9 mouse cellular contexts compared by ENCODE assay signal in the genomic region with DNA sequence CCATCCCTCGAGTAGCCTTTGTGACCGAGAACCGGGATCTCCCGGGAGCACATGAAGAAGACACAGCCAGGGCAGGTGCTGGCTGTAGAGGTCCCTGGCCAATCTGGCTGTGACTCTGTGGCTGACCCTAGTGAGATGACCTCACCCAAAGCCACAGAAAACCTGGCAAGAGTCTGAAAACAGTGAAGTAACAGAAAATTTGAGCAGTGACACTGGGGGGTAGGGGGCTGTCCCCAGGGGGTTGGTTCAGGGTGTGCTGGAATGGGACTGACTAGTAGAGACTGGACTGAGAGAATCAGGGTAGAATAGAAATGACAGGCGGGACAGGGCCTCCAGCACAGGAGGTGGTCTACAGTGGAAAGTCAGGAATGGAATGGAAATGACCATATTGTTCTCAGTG. TPM values are rescaled to one million over a fixed set of nuclear protein-coding genes. Genes with fewer than 3 reads are reported as not detected.
A peak's percentile ranks its signal among the peaks of the same experiment; 100 is the strongest.
DNase-seq lines count a peak whose midpoint lies in the region; ATAC-seq and TF ChIP-seq lines count a peak whose summit lies in the region.
"Had no signal": no experiment of that assay in that cellular context is flagged by ENCODE, and none has a peak within 500 bp of the region (broad histone marks: within the 10 kb centered on the region; RNA-seq: fewer than 3 reads in every experiment).

No protein-coding gene starts in this region.

- H3K9me3 ChIP-seq in embryonic facial prominence, embryonic 12.5 days = no peaks in the 10 kb centered on the region
- no peaks in the 10 kb centered on the region for H3K9me3 ChIP-seq in hindbrain, postnatal 0 days (ENCODE audit: low read length)
- no peaks in the 10 kb centered on the region for H3K9me3 ChIP-seq in neural tube, embryonic 12.5 days

- ATAC-seq in embryonic facial prominence, embryonic 12.5 days (ENCODE audit: insufficient number of reproducible peaks, insufficient read depth, low FRiP score, low TSS enrichment) = no peak
- ATAC-seq in hindbrain, postnatal 0 days = no peak
- no peak for ATAC-seq in neural tube, embryonic 12.5 days (ENCODE audit: low FRiP score, low read depth)
- ATAC-seq in erythroid progenitor cell, adult 5-6 weeks (replicated peaks; ENCODE audit: low FRiP score, poor library complexity, severe bottlenecking) = no peak

- peak overlapping the region; percentile 85 for H3K4me3 ChIP-seq in lung, adult 2 months (replicated peaks; ENCODE audit: extremely low read depth, low read depth, low read length)
- peak overlapping the region; percentile 76 for H3K4me3 ChIP-seq in embryonic facial prominence, embryonic 12.5 days
- peak overlapping the region; percentile 68 for H3K4me3 ChIP-seq in hindbrain, postnatal 0 days (ENCODE audit: low read length)
- H3K4me3 ChIP-seq in neural tube, embryonic 12.5 days = peak overlapping the region; percentile 80

- no peak for TF ChIP-seq POLR2A in lung, adult 2 months (IDR thresholded peaks at IDR 0.05; ENCODE audit: borderline replicate concordance, extremely low read depth, low read depth, low read length)

- H3K27ac ChIP-seq in embryonic facial prominence, embryonic 12.5 days = peak overlapping the region; percentile 93; the same call in 1 of the 2 replicates
- H3K27ac ChIP-seq in hindbrain, postnatal 0 days = peak overlapping the region; percentile 97; the same call in 1 of the 2 replicates
- H3K27ac ChIP-seq in neural tube, embryonic 12.5 days = no peak overlapping the region

- H3K27me3 ChIP-seq in embryonic facial prominence, embryonic 12.5 days = no peaks in the 10 kb centered on the region
- peaks cover 3% of the 10 kb centered on the region; the same call in 1 of the 2 replicates for H3K27me3 ChIP-seq in hindbrain, postnatal 0 days (ENCODE audit: insufficient read depth, low read length)
- peaks cover 12% of the 10 kb centered on the region for H3K27me3 ChIP-seq in neural tube, embryonic 12.5 days (replicated peaks)

- H3K4me1 ChIP-seq in lung, adult 2 months (ENCODE audit: control insufficient read depth, insufficient read depth, low read length) = peaks cover 27% of the 10 kb centered on the region
- peaks cover 39% of the 10 kb centered on the region for H3K4me1 ChIP-seq in embryonic facial prominence, embryonic 12.5 days
- peaks cover 21% of the 10 kb centered on the region for H3K4me1 ChIP-seq in hindbrain, postnatal 0 days (ENCODE audit: insufficient read depth, low read length)
- H3K4me1 ChIP-seq in neural tube, embryonic 12.5 days = peaks cover 36% of the 10 kb centered on the region

- H3K9ac ChIP-seq in embryonic facial prominence, embryonic 12.5 days = peak overlapping the region; percentile 87
- peak overlapping the region; percentile 87 for H3K9ac ChIP-seq in hindbrain, postnatal 0 days (replicated peaks; ENCODE audit: low read length)
- H3K9ac ChIP-seq in neural tube, embryonic 12.5 days = peak overlapping the region; percentile 83

- TF ChIP-seq CTCF in lung, adult 2 months (IDR thresholded peaks at IDR 0.05; ENCODE audit: insufficient read depth, low read length) = no peak
- no peak for TF ChIP-seq CTCF in hindbrain, postnatal 0 days (IDR thresholded peaks at IDR 0.05; ENCODE audit: low read depth)

- DNase-seq in lung, adult 2 months = no peak
- DNase-seq in lung, adult 18-20 months = no peak
- DNase-seq in hindbrain, postnatal 0 days (ENCODE audit: low spot score) = no peak
- DNase-seq in adipocyte (ENCODE audit: low spot score) = no peak
- no peak for DNase-seq in layer of hippocampus, postnatal 10 days (ENCODE audit: low spot score in 2 of 2)

- H3K36me3 ChIP-seq in embryonic facial prominence, embryonic 12.5 days = peaks cover 25% of the 10 kb centered on the region
- peaks cover 10% of the 10 kb centered on the region; the same call in 1 of the 2 replicates for H3K36me3 ChIP-seq in hindbrain, postnatal 0 days (ENCODE audit: insufficient read depth, low read length)
- H3K36me3 ChIP-seq in neural tube, embryonic 12.5 days = peaks cover 24% of the 10 kb centered on the region

- 58% methylated on average over 5 of the region's 5 CpGs for WGBS in lung, adult 2 months
- 74% methylated on average over 5 of the region's 5 CpGs for WGBS in embryonic facial prominence, embryonic 12.5 days
- 71% methylated on average over 5 of the region's 5 CpGs for WGBS in hindbrain, postnatal 0 days
- 77% methylated on average over 5 of the region's 5 CpGs for WGBS in neural tube, embryonic 12.5 days

- H3K4me2 ChIP-seq in embryonic facial prominence, embryonic 12.5 days (replicated peaks) = peak overlapping the region; percentile 90
- peak overlapping the region; percentile 68 for H3K4me2 ChIP-seq in hindbrain, postnatal 0 days (ENCODE audit: low read depth, low read length)
- H3K4me2 ChIP-seq in neural tube, embryonic 12.5 days (replicated peaks) = peak overlapping the region; percentile 92

RNA-seq across cellular contexts. Expression of a gene that starts 0.9 kb away (rescaled TPM):
- 294 and 318 TPM in 2 replicates for polyA plus RNA-seq in lung, adult 2 months (2012; rRNA removed)
- 24.3 and 25.9 TPM in 2 replicates for polyA plus RNA-seq in embryonic facial prominence, embryonic 12.5 days (2016; fragmentation: Nextera tagmentation; extraction: Ambion mirVana)
- 161 and 179 TPM in 2 replicates for total RNA-seq in hindbrain, postnatal 0 days (2014; rRNA removed)
- 25.6 and 27.1 TPM in 2 replicates for polyA plus RNA-seq in hindbrain, postnatal 0 days (2015; fragmentation: Nextera tagmentation; extraction: Ambion mirVana)
- polyA plus RNA-seq in neural tube, embryonic 12.5 days (2016; fragmentation: Nextera tagmentation; extraction: Ambion mirVana) = 26.3 and 27.7 TPM in 2 replicates
- 100 to 1,000 TPM; 137 to 139 TPM for total RNA-seq in layer of hippocampus, postnatal 10 days (2021)
- 57.0 and 78.9 TPM in 2 replicates for total RNA-seq in erythroid progenitor cell, adult 5-6 weeks (2015; ENCODE audit: low replicate concordance)
- 49.2 and 51.1 TPM in 2 replicates for total RNA-seq in erythroid progenitor cell, adult 5-6 weeks (2017; ENCODE audit: low replicate concordance)

RNA-seq across cellular contexts. Expression of a gene that starts 5.2 kb away (rescaled TPM):
- 387 and 395 TPM in 2 replicates for polyA plus RNA-seq in lung, adult 2 months (2012; rRNA removed)
- polyA plus RNA-seq in embryonic facial prominence, embryonic 12.5 days (2016; fragmentation: Nextera tagmentation; extraction: Ambion mirVana) = 311 and 313 TPM in 2 replicates
- total RNA-seq in hindbrain, postnatal 0 days (2014; rRNA removed) = 17.2 and 17.9 TPM in 2 replicates
- polyA plus RNA-seq in hindbrain, postnatal 0 days (2015; fragmentation: Nextera tagmentation; extraction: Ambion mirVana) = 15.0 and 16.4 TPM in 2 replicates
- 106 and 107 TPM in 2 replicates for polyA plus RNA-seq in neural tube, embryonic 12.5 days (2016; fragmentation: Nextera tagmentation; extraction: Ambion mirVana)
- total RNA-seq in layer of hippocampus, postnatal 10 days (2021) = 10 to 100 TPM in 1 of 2 experiments, 1 to 10 TPM in 1; 8.2 to 10.3 TPM
- 20.1 and 39.6 TPM in 2 replicates for total RNA-seq in erythroid progenitor cell, adult 5-6 weeks (2015; ENCODE audit: low replicate concordance)
- total RNA-seq in erythroid progenitor cell, adult 5-6 weeks (2017; ENCODE audit: low replicate concordance) = 18.2 and 26.3 TPM in 2 replicates

RNA-seq across cellular contexts. Expression of a gene that starts 12.7 kb away (rescaled TPM):
- polyA plus RNA-seq in lung, adult 2 months (2012; rRNA removed) = 0.33 TPM in 1 of 2 replicates, not detected in the other
- 0.50 and 0.92 TPM in 2 replicates for polyA plus RNA-seq in embryonic facial prominence, embryonic 12.5 days (2016; fragmentation: Nextera tagmentation; extraction: Ambion mirVana)
- total RNA-seq in hindbrain, postnatal 0 days (2014; rRNA removed) = 0.68 and 0.97 TPM in 2 replicates
- 0.20 and 0.51 TPM in 2 replicates for polyA plus RNA-seq in hindbrain, postnatal 0 days (2015; fragmentation: Nextera tagmentation; extraction: Ambion mirVana)
- 0.24 and 0.40 TPM in 2 replicates for polyA plus RNA-seq in neural tube, embryonic 12.5 days (2016; fragmentation: Nextera tagmentation; extraction: Ambion mirVana)
- under 1 TPM; 0.13 to 0.27 TPM for total RNA-seq in layer of hippocampus, postnatal 10 days (2021)
- total RNA-seq in erythroid progenitor cell, adult 5-6 weeks (2015; ENCODE audit: low replicate concordance) = not detected in 2 replicates
- total RNA-seq in erythroid progenitor cell, adult 5-6 weeks (2017; ENCODE audit: low replicate concordance) = not detected in 2 replicates
- total RNA-seq: neutrophil, adult 5-6 weeks had no signal

RNA-seq across cellular contexts. Expression of a gene that starts 13.1 kb away (rescaled TPM):
- 31.4 and 38.2 TPM in 2 replicates for polyA plus RNA-seq in lung, adult 2 months (2012; rRNA removed)
- 2.6 and 3.9 TPM in 2 replicates for polyA plus RNA-seq in embryonic facial prominence, embryonic 12.5 days (2016; fragmentation: Nextera tagmentation; extraction: Ambion mirVana)
- total RNA-seq in hindbrain, postnatal 0 days (2014; rRNA removed) = 11.6 and 19.1 TPM in 2 replicates
- 2.3 and 2.4 TPM in 2 replicates for polyA plus RNA-seq in hindbrain, postnatal 0 days (2015; fragmentation: Nextera tagmentation; extraction: Ambion mirVana)
- polyA plus RNA-seq in neural tube, embryonic 12.5 days (2016; fragmentation: Nextera tagmentation; extraction: Ambion mirVana) = 9.9 and 10.7 TPM in 2 replicates
- total RNA-seq in layer of hippocampus, postnatal 10 days (2021) = 10 to 100 TPM in 1 of 2 experiments, 1 to 10 TPM in 1; 9.3 to 10.3 TPM
- total RNA-seq in erythroid progenitor cell, adult 5-6 weeks (2015; ENCODE audit: low replicate concordance) = 44.0 and 58.4 TPM in 2 replicates
- total RNA-seq in erythroid progenitor cell, adult 5-6 weeks (2017; ENCODE audit: low replicate concordance) = 58.6 and 71.8 TPM in 2 replicates

RNA-seq across cellular contexts. Expression of a gene that starts 23.3 kb away (rescaled TPM):
- 33.5 and 35.5 TPM in 2 replicates for polyA plus RNA-seq in lung, adult 2 months (2012; rRNA removed)
- 118 and 120 TPM in 2 replicates for polyA plus RNA-seq in embryonic facial prominence, embryonic 12.5 days (2016; fragmentation: Nextera tagmentation; extraction: Ambion mirVana)
- total RNA-seq in hindbrain, postnatal 0 days (2014; rRNA removed) = 74.6 and 81.6 TPM in 2 replicates
- polyA plus RNA-seq in hindbrain, postnatal 0 days (2015; fragmentation: Nextera tagmentation; extraction: Ambion mirVana) = 109 TPM in 2 replicates
- 84.5 and 98.3 TPM in 2 replicates for polyA plus RNA-seq in neural tube, embryonic 12.5 days (2016; fragmentation: Nextera tagmentation; extraction: Ambion mirVana)
- 10 to 100 TPM; 41.8 to 46.5 TPM for total RNA-seq in layer of hippocampus, postnatal 10 days (2021)
- 4.0 and 10.1 TPM in 2 replicates for total RNA-seq in erythroid progenitor cell, adult 5-6 weeks (2015; ENCODE audit: low replicate concordance)
- 0.98 and 4.6 TPM in 2 replicates for total RNA-seq in erythroid progenitor cell, adult 5-6 weeks (2017; ENCODE audit: low replicate concordance)

Comparison
In these comparisons a context has a peak if more than half of its experiments do, and no peak if none do; other contexts are left out.
1. RNA of a gene that starts 0.9 kb away (polyA plus RNA-seq): 294 to 318 TPM in lung, adult 2 months; 26.3 to 27.7 TPM in neural tube, embryonic 12.5 days, 25.6 to 27.1 TPM in hindbrain, postnatal 0 days and 24.3 to 25.9 TPM in embryonic facial prominence, embryonic 12.5 days; every median in the first group is over 10 times any median in the second.
2. Peak in every context shown above with its lines, with median percentiles within 50 percentile points of each other: H3K4me3 ChIP-seq, H3K4me2 ChIP-seq and H3K9ac ChIP-seq.